Mouse (Mus musculus) left cerebral cortex, adult 6 months (tissue): Measurements from ENCODE around the gene Ttc30b. TPM values are rescaled to one million over a fixed set of nuclear protein-coding genes. Genes with fewer than 3 reads are reported as not detected.

Experiments used
- long read RNA-seq, 2 experiments: library from polyadenylated mRNA; unstranded; transcript quantifications; one replicate each; pipeline ENCODE4 v2.0.0; 2019 to 2020
- polyA plus RNA-seq: library from polyadenylated mRNA; unstranded; fragments of <200 nt; fragmentation: Nextera tagmentation; gene quantifications from 2 replicates; pipeline ENCODE4 v1.2.3, GENCODE M21; 2021

The Ttc30b gene
- 11.8 and 16.3 TPM in 2 replicates for polyA plus RNA-seq
- long read RNA-seq, experiment 1, transcript Ttc30b-201 (1 exons, 2,737 nt) = major isoform, 64 of 64 reads
- long read RNA-seq, experiment 1, partial matches to known transcripts = 0 of 64 reads
- long read RNA-seq, experiment 1, other reads (novel, unspliced or antisense) = 0 of 64 reads
- long read RNA-seq, experiment 2, transcript Ttc30b-201 (1 exons, 2,737 nt) = major isoform, 23 of 23 reads
- long read RNA-seq, experiment 2, partial matches to known transcripts = 0 of 23 reads
- long read RNA-seq, experiment 2, other reads (novel, unspliced or antisense) = 0 of 23 reads

DNA sequence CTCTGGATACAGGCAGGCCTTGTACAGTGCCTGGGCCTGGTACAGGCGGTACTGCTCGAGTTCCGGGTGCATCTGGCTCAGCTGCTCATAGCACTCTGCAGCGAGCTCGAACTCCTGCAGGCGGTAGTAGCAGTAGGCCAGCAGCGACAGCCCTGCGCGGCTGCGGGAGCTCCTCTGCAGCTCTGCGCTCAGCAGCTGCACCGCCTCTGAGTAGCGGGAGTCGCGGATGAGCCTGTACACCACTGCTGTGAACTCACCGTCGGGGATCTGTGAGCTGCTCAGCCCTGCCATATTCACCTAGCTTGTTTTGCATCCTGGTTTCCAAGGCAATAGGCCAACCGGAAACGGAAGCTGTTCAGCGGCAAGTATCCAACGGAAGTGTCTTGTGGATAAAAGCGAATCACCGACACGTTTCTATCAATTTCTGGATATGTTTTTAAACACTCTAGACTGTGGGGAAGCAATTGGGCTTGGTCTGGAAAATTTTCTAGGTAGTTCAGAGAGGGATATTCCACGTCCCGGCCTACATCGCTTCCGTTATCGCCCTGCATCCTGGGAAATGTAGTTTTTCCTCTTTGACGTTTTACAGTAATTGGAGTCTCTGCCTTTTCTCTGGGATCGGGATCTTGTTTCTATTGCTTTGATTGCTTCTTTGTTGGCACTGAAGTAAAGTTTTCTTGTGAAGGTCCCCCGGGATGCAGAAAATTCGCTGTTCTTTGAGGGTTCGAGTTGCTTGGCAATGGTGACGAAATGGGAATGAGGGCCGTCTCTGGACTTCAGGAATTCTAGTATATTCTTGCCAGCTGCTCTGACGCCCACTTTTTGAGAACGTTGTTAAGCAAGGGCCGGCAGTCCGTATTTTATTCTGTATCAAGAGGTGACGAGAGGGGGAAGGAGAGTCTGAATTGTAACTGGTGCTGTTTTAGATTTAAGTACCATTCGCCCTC, at the start of gene Ttc30b:
Ttc30b (minus strand) TSS at position 469 of the 947 bp plus-strand sequence.

GRCm38 (mm10) chr2:75981440-75982081, 43.2 kb upstream of the Ttc30b start, which contains the start of gene Ttc30a1:
TSS of gene Ttc30a1 (minus strand) at chr2:75981967.

DNA sequence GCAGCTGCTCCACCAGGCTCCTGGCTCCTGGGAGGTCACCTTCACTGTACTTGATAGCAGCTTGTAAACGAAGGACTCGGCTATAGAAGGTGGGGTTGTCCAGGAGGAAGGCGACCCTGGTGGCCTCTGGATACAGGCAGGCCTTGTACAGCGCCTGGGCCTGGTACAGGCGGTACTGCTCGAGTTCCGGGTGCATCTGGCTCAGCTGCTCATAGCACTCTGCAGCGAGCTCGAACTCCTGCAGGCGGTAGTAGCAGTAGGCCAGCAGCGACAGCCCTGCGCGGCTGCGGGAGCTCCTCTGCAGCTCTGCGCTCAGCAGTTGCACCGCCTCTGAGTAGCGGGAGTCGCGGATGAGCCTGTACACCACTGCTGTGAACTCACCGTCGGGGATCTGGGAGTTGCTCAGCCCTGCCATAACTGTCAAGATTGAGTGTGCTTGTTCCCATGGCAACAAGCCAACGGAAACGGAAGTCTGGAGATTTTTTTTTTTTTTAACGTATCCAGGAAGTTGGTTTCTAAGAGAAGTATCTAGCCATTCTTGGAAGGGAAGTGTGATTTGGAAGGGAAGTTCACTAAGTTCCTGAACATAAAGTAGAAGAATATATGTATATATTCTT, 39.5 kb upstream of the Ttc30b start, which contains the start of gene Ttc30a2:
Ttc30a2 (minus strand) TSS at position 419 of the 617 bp plus-strand sequence.

Other genes starting within 250 kb of the Ttc30b start
- gene Nfe2l2, start 233.9 kb downstream of the Ttc30b start, polyA plus RNA-seq = 13.9 and 14.9 TPM in 2 replicates
- 2.6 and 5.6 TPM in 2 replicates for gene Agps, start 106.4 kb downstream of the Ttc30b start, polyA plus RNA-seq
- gene Ttc30a2, start 39.6 kb upstream of the Ttc30b start, polyA plus RNA-seq = 0.14 TPM in 1 of 2 replicates, not detected in the other
- gene Ttc30a1, start 43.4 kb upstream of the Ttc30b start, polyA plus RNA-seq = 2.3 and 3.2 TPM in 2 replicates